Mouse (Mus musculus): Measurements from ENCODE around the gene Mapk8ip2. TPM values are rescaled to one million over a fixed set of nuclear protein-coding genes. Genes with fewer than 3 reads are reported as not detected.
"Not testable (repeated sequence)": the region's sequence is repeated elsewhere in the genome, so short reads cannot be mapped to it uniquely, and the experiment has no call there.

The Mapk8ip2 gene
- polyA plus RNA-seq, 1 experiment = 141 TPM

GRCm38 (mm10) chr15:89428136-89428790 is 25.4 kb upstream of the Mapk8ip2 start:
- Histone ChIP-seq H3K4me1 (ENCODE audit: control insufficient read depth, insufficient read depth, low read length) (no peaks in the 10 kb centered on the region; the same call in 1 of the 2 replicates), H3K4me3 (ENCODE audit: insufficient read depth, low read length) (peak overlapping the region; percentile 84), H3K27ac (ENCODE audit: insufficient read depth, low read length) (no peak overlapping the region)
- TF ChIP-seq POLR2A (IDR thresholded peaks at IDR 0.05; ENCODE audit: extremely low read depth, insufficient read depth, low read length) = no peak
- TF ChIP-seq CTCF (IDR thresholded peaks at IDR 0.05; ENCODE audit: extremely low read depth, insufficient read depth, low read length) = no peak

GRCm38 (mm10) chr15:89428821-89429351 is 24.8 kb upstream of the Mapk8ip2 start:
- H3K27ac ChIP-seq (ENCODE audit: insufficient read depth, low read length) = no peak overlapping the region
- no peaks in the 10 kb centered on the region; the same call in 1 of the 2 replicates for H3K4me1 ChIP-seq (ENCODE audit: control insufficient read depth, insufficient read depth, low read length)
- TF ChIP-seq POLR2A (IDR thresholded peaks at IDR 0.05; ENCODE audit: extremely low read depth, insufficient read depth, low read length) (no peak), CTCF (IDR thresholded peaks at IDR 0.05; ENCODE audit: extremely low read depth, insufficient read depth, low read length) (no peak)
- peak overlapping the region; percentile 84 for H3K4me3 ChIP-seq (ENCODE audit: insufficient read depth, low read length)

DNA sequence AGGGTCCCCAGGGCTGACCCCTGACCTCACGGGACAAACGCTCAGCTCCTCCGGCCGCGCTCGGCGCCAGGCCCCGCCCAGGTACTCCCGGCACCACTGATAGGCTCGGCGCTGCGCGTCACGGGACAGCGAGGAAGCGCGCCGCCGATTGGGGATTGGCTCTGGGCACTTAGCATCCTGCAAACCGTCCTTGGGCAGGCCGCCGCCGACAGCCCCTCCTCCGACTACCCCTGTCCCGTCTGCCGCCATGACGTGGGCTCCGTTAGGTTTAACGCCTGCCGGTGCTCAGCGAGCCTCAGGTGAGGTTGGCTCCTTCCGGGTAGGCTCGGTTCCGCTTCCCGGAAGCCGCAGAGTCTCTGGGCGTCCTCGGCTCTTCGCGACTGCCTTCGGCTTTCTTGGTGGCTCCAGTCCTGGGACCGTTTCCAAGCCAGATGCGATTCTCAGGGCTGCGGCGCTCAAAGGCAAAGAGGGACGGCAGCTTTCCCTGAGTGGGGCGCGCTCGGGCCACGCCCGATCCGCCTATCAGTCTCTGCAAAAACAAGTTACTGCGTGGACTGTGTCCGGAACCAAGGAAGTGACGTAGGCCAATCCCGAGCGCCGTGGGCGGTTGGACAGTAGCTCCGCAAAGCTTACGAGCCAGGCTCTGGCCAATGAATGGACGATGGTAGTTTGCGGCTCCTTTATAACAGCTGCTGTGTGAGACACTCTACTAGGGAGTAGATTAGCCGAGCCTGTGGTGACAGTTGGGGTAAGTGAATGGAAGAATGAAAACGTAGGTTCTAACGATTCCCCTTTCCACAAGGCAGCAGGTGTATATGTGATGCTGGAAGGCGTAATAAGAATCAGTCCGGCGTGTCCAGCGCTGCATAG is 24.1 kb upstream of the Mapk8ip2 start, which contains the start of the genes C730034F03Rik, Gm44502 and Chkb:
Gene C730034F03Rik (plus strand): TSS at position 238 of the 870 bp plus-strand sequence.
Gene Gm44502 (minus strand): TSS at position 345 of the 870 bp plus-strand sequence.
Gene Chkb (minus strand): TSS at position 557 of the 870 bp plus-strand sequence.
- H3K4me3 ChIP-seq (ENCODE audit: insufficient read depth, low read length) = peak within 1 kb of the TSS; percentile 84
- TF ChIP-seq CTCF (IDR thresholded peaks at IDR 0.05; ENCODE audit: extremely low read depth, insufficient read depth, low read length) (no peak), POLR2A (IDR thresholded peaks at IDR 0.05; ENCODE audit: extremely low read depth, insufficient read depth, low read length) (peak; percentile 88)
- H3K4me1 ChIP-seq (ENCODE audit: control insufficient read depth, insufficient read depth, low read length) = no peaks in the 10 kb centered on the region; the same call in 1 of the 2 replicates
- H3K27ac ChIP-seq (ENCODE audit: insufficient read depth, low read length) = peak within 1 kb of the TSS; percentile 93

DNA sequence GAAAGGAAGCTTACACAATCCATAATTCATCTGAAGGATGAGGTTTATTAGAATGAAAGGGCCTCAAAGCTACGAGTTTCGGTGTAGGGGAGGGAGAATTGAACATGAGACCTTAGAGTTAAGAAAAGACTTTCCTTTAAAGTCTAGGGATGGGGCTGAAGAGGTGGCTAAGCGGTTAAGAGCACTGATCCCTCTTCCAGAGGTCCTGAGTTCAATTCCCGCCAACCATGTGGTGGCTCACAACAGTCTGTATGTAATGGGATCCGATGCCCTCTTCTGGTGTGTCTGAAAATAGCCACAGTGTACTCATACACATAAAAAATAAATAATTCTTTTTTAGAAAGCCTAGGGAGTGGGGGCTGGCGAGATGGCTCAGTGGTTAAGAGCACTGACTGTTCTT is 23.4 kb upstream of the Mapk8ip2 start:
- Histone ChIP-seq H3K4me3 (ENCODE audit: insufficient read depth, low read length) (peak overlapping the region; percentile 84), H3K27ac (ENCODE audit: insufficient read depth, low read length) (no peak overlapping the region), H3K4me1 (ENCODE audit: control insufficient read depth, insufficient read depth, low read length) (no peaks in the 10 kb centered on the region; the same call in 1 of the 2 replicates)
- TF ChIP-seq CTCF (IDR thresholded peaks at IDR 0.05; ENCODE audit: extremely low read depth, insufficient read depth, low read length) (no peak), POLR2A (IDR thresholded peaks at IDR 0.05; ENCODE audit: extremely low read depth, insufficient read depth, low read length) (no peak)

GRCm38 (mm10) chr15:89430771-89431170 is 22.9 kb upstream of the Mapk8ip2 start:
- H3K4me3 ChIP-seq (ENCODE audit: insufficient read depth, low read length); H3K27ac ChIP-seq (ENCODE audit: insufficient read depth, low read length); H3K4me1 ChIP-seq (ENCODE audit: control insufficient read depth, insufficient read depth, low read length): not testable (repeated sequence)

DNA sequence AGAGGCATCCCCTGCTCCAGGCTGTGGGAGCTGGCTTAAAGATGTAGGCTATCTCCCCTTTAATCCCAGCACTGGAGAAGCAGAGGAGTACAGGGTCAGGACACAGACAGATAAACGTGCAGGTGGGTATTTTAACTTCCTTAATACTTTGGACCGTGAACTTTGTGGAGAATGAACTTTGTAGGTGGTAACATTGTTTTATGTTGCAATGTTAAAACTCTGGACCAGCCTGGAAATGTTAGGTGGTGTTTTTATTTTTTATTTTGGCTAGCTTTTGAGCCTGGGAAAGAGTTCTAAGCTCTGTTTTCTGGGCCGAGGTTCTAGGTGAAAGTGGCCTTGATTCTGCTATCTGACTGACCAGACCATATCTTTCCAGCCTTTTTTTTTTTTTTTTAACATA is 22.4 kb upstream of the Mapk8ip2 start:
- TF ChIP-seq CTCF (IDR thresholded peaks at IDR 0.05; ENCODE audit: extremely low read depth, insufficient read depth, low read length) (no peak), POLR2A (IDR thresholded peaks at IDR 0.05; ENCODE audit: extremely low read depth, insufficient read depth, low read length) (no peak)
- no peak overlapping the region for H3K4me3 ChIP-seq (ENCODE audit: insufficient read depth, low read length)
- H3K27ac ChIP-seq (ENCODE audit: insufficient read depth, low read length) = no peak overlapping the region
- no peaks in the 10 kb centered on the region; the same call in 1 of the 2 replicates for H3K4me1 ChIP-seq (ENCODE audit: control insufficient read depth, insufficient read depth, low read length)

- Histone ChIP-seq H3K4me3 (ENCODE audit: insufficient read depth, low read length) (no peak overlapping the region), H3K27ac (ENCODE audit: insufficient read depth, low read length) (no peak overlapping the region), H3K4me1 (ENCODE audit: control insufficient read depth, insufficient read depth, low read length) (no peaks in the 10 kb centered on the region; the same call in 1 of the 2 replicates)
- TF ChIP-seq CTCF (IDR thresholded peaks at IDR 0.05; ENCODE audit: extremely low read depth, insufficient read depth, low read length) = no peak
- no peak for TF ChIP-seq POLR2A (IDR thresholded peaks at IDR 0.05; ENCODE audit: extremely low read depth, insufficient read depth, low read length)
Measured at GRCm38 (mm10) chr15:89431806-89432205, 21.9 kb upstream of the Mapk8ip2 start.

GRCm38 (mm10) chr15:89432946-89433345 is 20.8 kb upstream of the Mapk8ip2 start:
- TF ChIP-seq POLR2A (IDR thresholded peaks at IDR 0.05; ENCODE audit: extremely low read depth, insufficient read depth, low read length) (no peak), CTCF (IDR thresholded peaks at IDR 0.05; ENCODE audit: extremely low read depth, insufficient read depth, low read length) (no peak)
- Histone ChIP-seq H3K27ac (ENCODE audit: insufficient read depth, low read length) (no peak overlapping the region), H3K4me1 (ENCODE audit: control insufficient read depth, insufficient read depth, low read length) (no peaks in the 10 kb centered on the region; the same call in 1 of the 2 replicates), H3K4me3 (ENCODE audit: insufficient read depth, low read length) (no peak overlapping the region)

DNA sequence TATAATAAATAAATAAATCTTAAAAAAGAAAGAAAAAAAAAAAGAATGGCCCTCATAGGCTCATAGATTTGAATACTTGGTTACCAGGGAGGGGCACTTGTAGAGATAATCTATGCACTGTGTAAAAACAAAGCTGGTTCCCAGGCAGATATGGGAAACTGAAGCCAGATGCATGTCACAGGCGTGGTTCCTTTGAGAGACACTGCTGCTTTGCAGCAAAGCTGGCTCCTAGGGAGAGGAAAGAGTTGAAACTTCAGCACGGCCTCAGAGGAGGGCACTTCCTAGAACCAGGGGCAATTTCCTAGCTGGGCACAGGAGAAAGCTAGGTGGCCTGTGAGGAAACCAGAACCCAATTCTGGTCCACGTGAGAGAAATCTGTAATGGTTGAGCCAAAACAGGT is 19.6 kb upstream of the Mapk8ip2 start:
- Histone ChIP-seq H3K4me1 (ENCODE audit: control insufficient read depth, insufficient read depth, low read length) (no peaks in the 10 kb centered on the region), H3K4me3 (ENCODE audit: insufficient read depth, low read length) (no peak overlapping the region), H3K27ac (ENCODE audit: insufficient read depth, low read length) (no peak overlapping the region)
- TF ChIP-seq CTCF (IDR thresholded peaks at IDR 0.05; ENCODE audit: extremely low read depth, insufficient read depth, low read length) = no peak
- TF ChIP-seq POLR2A (IDR thresholded peaks at IDR 0.05; ENCODE audit: extremely low read depth, insufficient read depth, low read length) = no peak
